ENCODE assay signal across 8 mouse cellular contexts in genomic region chr14:98181545-98181944, GRCm38 (mm10). TPM values are rescaled to one million over a fixed set of nuclear protein-coding genes. Genes with fewer than 3 reads are reported as not detected.
DNase-seq lines count a peak whose midpoint lies in the region; ATAC-seq and TF ChIP-seq lines count a peak whose summit lies in the region.

No protein-coding gene starts in this region.

- TF ChIP-seq CTCF in forebrain, postnatal 0 days (IDR thresholded peaks at IDR 0.05; ENCODE audit: low read depth): peak; percentile 67

- peak; percentile 68; the same call in 1 of the 2 replicates for ATAC-seq in forebrain, postnatal 0 days
- ATAC-seq in midbrain, embryonic 14.5 days (ENCODE audit: low FRiP score, low TSS enrichment): no peak; the same call in 1 of the 2 replicates

- H3K27me3 ChIP-seq in forebrain, postnatal 0 days (ENCODE audit: insufficient read depth, low read length): no peaks in the 10 kb centered on the region
- no peaks in the 10 kb centered on the region for H3K27me3 ChIP-seq in midbrain, embryonic 14.5 days (ENCODE audit: control insufficient read depth, insufficient read depth, low read length)

- no peak overlapping the region for H3K27ac ChIP-seq in forebrain, postnatal 0 days (ENCODE audit: low read depth, low read length)
- H3K27ac ChIP-seq in midbrain, embryonic 14.5 days (replicated peaks; ENCODE audit: low read depth, low read length): no peak overlapping the region

- peak; percentile 20 to 53 for DNase-seq in cerebellum, postnatal 14 days
- DNase-seq in cerebellum, adult 11 months: no peak
- DNase-seq in left cerebral cortex, postnatal 14 days (ENCODE audit: low spot score in 2 of 2): peak; percentile 10 to 12
- DNase-seq in left cerebral cortex, adult 11 months (ENCODE audit: low spot score): no peak
- no peak for DNase-seq in forebrain, postnatal 0 days
- peak; percentile 82 for DNase-seq in midbrain, embryonic 14.5 days
- DNase-seq in gastrocnemius, postnatal 14 days: no peak
- no peak for DNase-seq in urinary bladder, adult 18-20 months (ENCODE audit: low spot score in 2 of 2)

- no peak overlapping the region for H3K9ac ChIP-seq in forebrain, postnatal 0 days
- H3K9ac ChIP-seq in midbrain, embryonic 14.5 days (replicated peaks; ENCODE audit: low read length): no peak overlapping the region

- H3K9me3 ChIP-seq in forebrain, postnatal 0 days (ENCODE audit: low read length): no peaks in the 10 kb centered on the region
- no peaks in the 10 kb centered on the region for H3K9me3 ChIP-seq in midbrain, embryonic 14.5 days (ENCODE audit: control insufficient read depth, low read length)

- intact Hi-C loops in left cerebral cortex, postnatal 14 days (cut with DNase I): loop anchor here (5.0 to 10.0 kb wide), 2 partner anchors 849 to 1227 kb away; no protein-coding TSS in a partner anchor
- intact Hi-C loops in gastrocnemius, postnatal 14 days (cut with DNase I; ENCODE audit: low total_unique reads): loop anchor here (10.0 kb wide), 1 partner anchor 857 kb away; no protein-coding TSS in a partner anchor

- 2% methylated on average over 1 of the region's 1 CpGs for WGBS in forebrain, postnatal 0 days
- WGBS in midbrain, embryonic 14.5 days: 4% methylated on average over 1 of the region's 1 CpGs

- H3K36me3 ChIP-seq in forebrain, postnatal 0 days (ENCODE audit: insufficient read depth): no peaks in the 10 kb centered on the region
- no peaks in the 10 kb centered on the region for H3K36me3 ChIP-seq in midbrain, embryonic 14.5 days (ENCODE audit: control insufficient read depth, insufficient read depth, low read length)

- no peaks in the 10 kb centered on the region for H3K4me1 ChIP-seq in forebrain, postnatal 0 days (ENCODE audit: insufficient read depth)
- no peaks in the 10 kb centered on the region for H3K4me1 ChIP-seq in midbrain, embryonic 14.5 days (ENCODE audit: control insufficient read depth, insufficient read depth, low read length)

- no peak overlapping the region for H3K4me3 ChIP-seq in forebrain, postnatal 0 days (ENCODE audit: low read depth, low read length)
- no peak overlapping the region for H3K4me3 ChIP-seq in midbrain, embryonic 14.5 days (replicated peaks; ENCODE audit: low read depth, low read length)

- no peak overlapping the region for H3K4me2 ChIP-seq in forebrain, postnatal 0 days (ENCODE audit: low read depth)
- H3K4me2 ChIP-seq in midbrain, embryonic 14.5 days (ENCODE audit: low read length): no peak overlapping the region

RNA-seq across cellular contexts. Expression of gene Dach1, which starts 12.0 kb away (rescaled TPM):
- 1 to 10 TPM; 4.2 to 7.2 TPM for total RNA-seq in left cerebral cortex, postnatal 14 days (2021)
- 9.3 and 10.6 TPM in 2 replicates for total RNA-seq in forebrain, postnatal 0 days (2014; rRNA removed)
- polyA plus RNA-seq in forebrain, postnatal 0 days (2015; fragmentation: Nextera tagmentation; extraction: Ambion mirVana): 3.9 and 5.8 TPM in 2 replicates
- polyA plus RNA-seq in midbrain, embryonic 14.5 days (2014; fragmentation: Nextera tagmentation; extraction: Ambion mirVana): 17.1 and 20.0 TPM in 2 replicates
- 1 to 10 TPM; 6.5 to 6.9 TPM for total RNA-seq in gastrocnemius, postnatal 14 days (2021)

Comparison
In these comparisons a context has a peak if more than half of its experiments do, and no peak if none do; other contexts are left out.
1. DNase-seq: peak in cerebellum, postnatal 14 days (2 of 2), left cerebral cortex, postnatal 14 days (2 of 2) and midbrain, embryonic 14.5 days (single experiment); none in cerebellum, adult 11 months (single experiment), left cerebral cortex, adult 11 months (single experiment), forebrain, postnatal 0 days (single experiment), gastrocnemius, postnatal 14 days (single experiment) and urinary bladder, adult 18-20 months (0 of 2).